Mouse (Mus musculus) testis, postnatal 14 days (tissue): ENCODE results near the gene Gng5.

ENCODE experiments used
- DNase-seq: peaks from one replicate; pipeline ENCODE4 v3.0.0; 2021; ENCODE audit warnings: low spot score

The Gng5 gene

GRCm38 (mm10) chr3:146499431-146500002 lies at the start of gene Gng5, which contains the start of gene Spata1:
Gene Gng5, plus strand, starts transcription at chr3:146499807.
Gene Spata1, minus strand, starts transcription at chr3:146499753.
- DNase-seq: peak; percentile 88

- peak; percentile 91 for DNase-seq
Observed at GRCm38 (mm10) chr3:146450371-146450841, 49.2 kb upstream of the Gng5 start.

- no peak for DNase-seq
Observed at GRCm38 (mm10) chr3:146451375-146451774, 48.2 kb upstream of the Gng5 start.

GRCm38 (mm10) chr3:146462939-146463338 lies 36.7 kb upstream of the Gng5 start:
- no peak for DNase-seq

- DNase-seq: no peak
Observed at GRCm38 (mm10) chr3:146469226-146469625, 30.4 kb upstream of the Gng5 start.

GRCm38 (mm10) chr3:146472657-146473056 lies 26.9 kb upstream of the Gng5 start:
- no peak for DNase-seq

GRCm38 (mm10) chr3:146473741-146474140 lies 25.9 kb upstream of the Gng5 start:
- no peak for DNase-seq

- no peak for DNase-seq
Observed at GRCm38 (mm10) chr3:146474428-146474827, 25.2 kb upstream of the Gng5 start.

- DNase-seq: no peak
Observed at GRCm38 (mm10) chr3:146482044-146482443, 17.6 kb upstream of the Gng5 start.

- DNase-seq: no peak
Observed at GRCm38 (mm10) chr3:146486464-146486863, 13.1 kb upstream of the Gng5 start.

GRCm38 (mm10) chr3:146494941-146495340 lies 4.7 kb upstream of the Gng5 start:
- no peak for DNase-seq

GRCm38 (mm10) chr3:146498989-146499388 lies 618 bp upstream of the Gng5 start:
- DNase-seq: no peak

GRCm38 (mm10) chr3:146500003-146500809 lies 599 bp downstream of the Gng5 start:
- DNase-seq: peak; percentile 77

GRCm38 (mm10) chr3:146500810-146501201 lies 1.2 kb downstream of the Gng5 start:
- no peak for DNase-seq

- no peak for DNase-seq
Observed at GRCm38 (mm10) chr3:146501601-146502123, 2.1 kb downstream of the Gng5 start.

GRCm38 (mm10) chr3:146506711-146507110 lies 7.1 kb downstream of the Gng5 start:
- DNase-seq: no peak

- no peak for DNase-seq
Observed at GRCm38 (mm10) chr3:146520226-146520797, 20.7 kb downstream of the Gng5 start.

GRCm38 (mm10) chr3:146520798-146521651 lies 21.4 kb downstream of the Gng5 start, which contains the start of gene Rpf1:
Gene Rpf1, minus strand, starts transcription at chr3:146521429.
- peak; percentile 91 for DNase-seq

GRCm38 (mm10) chr3:146521652-146522020 lies 22.0 kb downstream of the Gng5 start:
- no peak for DNase-seq

GRCm38 (mm10) chr3:146528335-146528734 lies 28.7 kb downstream of the Gng5 start:
- no peak for DNase-seq

- DNase-seq: no peak
Observed at GRCm38 (mm10) chr3:146534986-146535385, 35.4 kb downstream of the Gng5 start.
